Mouse (Mus musculus): ENCODE data around the gene Amy2a2. TPM values are rescaled to one million over a fixed set of nuclear protein-coding genes. Genes with fewer than 3 reads are reported as not detected.
"Not testable (repeated sequence)": the region's sequence is repeated elsewhere in the genome, so short reads cannot be mapped to it uniquely, and the experiment has no call there.

The Amy2a2 gene
- polyA plus RNA-seq (2015; fragmentation: Nextera tagmentation; extraction: Ambion mirVana): 3.6 and 15.0 TPM in 2 replicates

- not testable (repeated sequence) for H3K9ac ChIP-seq (ENCODE audit: low read depth, low read length); H3K36me3 ChIP-seq (ENCODE audit: control insufficient read depth, insufficient read depth); H3K27ac ChIP-seq (ENCODE audit: low read length); H3K9me3 ChIP-seq (replicated peaks; ENCODE audit: control insufficient read depth, low read length); H3K27me3 ChIP-seq (ENCODE audit: control insufficient read depth, insufficient read depth, low read depth, low read length); ATAC-seq (ENCODE audit: low read depth); H3K4me1 ChIP-seq (ENCODE audit: control insufficient read depth, low read depth, low read length); H3K4me3 ChIP-seq (ENCODE audit: low read depth, low read length); H3K4me2 ChIP-seq (ENCODE audit: low read depth, low read length)
- WGBS (ENCODE audit: insufficient replicate concordance): no CpG with 5 or more reads among the region's 4 CpGs
These were observed at the start of gene Amy2a2 for GRCm38 (mm10) chr3:113356558-113356957. Gene Amy2a2, minus strand, starts transcription at chr3:113356658.

- not testable (repeated sequence) for H3K36me3 ChIP-seq (ENCODE audit: control insufficient read depth, insufficient read depth); H3K4me2 ChIP-seq (ENCODE audit: low read depth, low read length); H3K9me3 ChIP-seq (replicated peaks; ENCODE audit: control insufficient read depth, low read length); H3K4me3 ChIP-seq (ENCODE audit: low read depth, low read length); H3K9ac ChIP-seq (ENCODE audit: low read depth, low read length); H3K27ac ChIP-seq (ENCODE audit: low read length); H3K4me1 ChIP-seq (ENCODE audit: control insufficient read depth, low read depth, low read length); ATAC-seq (ENCODE audit: low read depth); H3K27me3 ChIP-seq (ENCODE audit: control insufficient read depth, insufficient read depth, low read depth, low read length)
These were observed 11.0 kb downstream of the Amy2a2 start for GRCm38 (mm10) chr3:113345484-113345883.

GRCm38 (mm10) chr3:113323952-113324351 is 32.5 kb downstream of the Amy2a2 start, which contains the start of gene Amy2a3:
Gene Amy2a3, minus strand, starts transcription at chr3:113324052.
- ATAC-seq (ENCODE audit: low read depth); H3K36me3 ChIP-seq (ENCODE audit: control insufficient read depth, insufficient read depth): not testable (repeated sequence)
- WGBS (ENCODE audit: insufficient replicate concordance): no CpG with 5 or more reads among the region's 4 CpGs

GRCm38 (mm10) chr3:113312937-113313336 is 43.5 kb downstream of the Amy2a2 start:
- no CpG with 5 or more reads among the region's 3 CpGs for WGBS (ENCODE audit: insufficient replicate concordance)
- not testable (repeated sequence) for H3K9ac ChIP-seq (ENCODE audit: low read depth, low read length); H3K4me3 ChIP-seq (ENCODE audit: low read depth, low read length); H3K36me3 ChIP-seq (ENCODE audit: control insufficient read depth, insufficient read depth); H3K9me3 ChIP-seq (replicated peaks; ENCODE audit: control insufficient read depth, low read length); ATAC-seq (ENCODE audit: low read depth); H3K4me2 ChIP-seq (ENCODE audit: low read depth, low read length); H3K27ac ChIP-seq (ENCODE audit: low read length); H3K4me1 ChIP-seq (ENCODE audit: control insufficient read depth, low read depth, low read length); H3K27me3 ChIP-seq (ENCODE audit: control insufficient read depth, insufficient read depth, low read depth, low read length)

More at GRCm38 (mm10) chr3:113323952-113324351, 32.5 kb downstream of the Amy2a2 start, which contains the start of gene Amy2a3:
- H3K4me1 ChIP-seq (ENCODE audit: control insufficient read depth, low read depth, low read length); H3K9me3 ChIP-seq (replicated peaks; ENCODE audit: control insufficient read depth, low read length); H3K4me2 ChIP-seq (ENCODE audit: low read depth, low read length); H3K27me3 ChIP-seq (ENCODE audit: control insufficient read depth, insufficient read depth, low read depth, low read length); H3K4me3 ChIP-seq (ENCODE audit: low read depth, low read length); H3K27ac ChIP-seq (ENCODE audit: low read length); H3K9ac ChIP-seq (ENCODE audit: low read depth, low read length): not testable (repeated sequence)

Other genes with a start within 250 kb of the Amy2a2 start
- 0.37 and 3.8 TPM in 2 replicates for gene Amy2a5, start 97.8 kb downstream of the Amy2a2 start, polyA plus RNA-seq (2015; fragmentation: Nextera tagmentation; extraction: Ambion mirVana)
- gene Amy2a4, start 65.2 kb downstream of the Amy2a2 start, polyA plus RNA-seq (2015; fragmentation: Nextera tagmentation; extraction: Ambion mirVana): 3.6 and 15.0 TPM in 2 replicates
- 3.6 and 15.0 TPM in 2 replicates for gene Amy2a3, start 32.6 kb downstream of the Amy2a2 start, polyA plus RNA-seq (2015; fragmentation: Nextera tagmentation; extraction: Ambion mirVana)
- gene Amy2a1, start 175.8 kb upstream of the Amy2a2 start, polyA plus RNA-seq (2015; fragmentation: Nextera tagmentation; extraction: Ambion mirVana): 17.2 and 66.8 TPM in 2 replicates

All from liver, embryonic 16.5 days (tissue).